Mouse (Mus musculus) liver, postnatal 0 days (tissue): ENCODE measurements at regions not wholly inside any gene's neighbourhood (a gene's known extent, or its start where the extent isn't known, plus 50 kb on each side); places are given as distances from the start of the nearest gene placed in this dataset.

ENCODE experiments used
- ATAC-seq: fragments of 200-750 bp; cut with Nextera tagmentation; 2 replicates; pipeline ENCODE4 v1.8.0; 2017; ENCODE audit warnings: mild to moderate bottlenecking, moderate library complexity
- DNase-seq: peaks from one replicate; pipeline ENCODE4 v3.0.0-alpha.2; 2016
- H3K27ac ChIP-seq: fragments of 300-500 bp; sonication (generic); 2 replicates; pipeline ENCODE4 v1.5.1; 2014; ENCODE audit warnings: antibody characterized with exemption, moderate library complexity, mild to moderate bottlenecking, low read depth
- H3K27me3 ChIP-seq: fragments of 300-500 bp; sonication (generic); 2 replicates; pipeline ENCODE4 v1.6.1; 2014; ENCODE audit warnings: low read length, control low read depth, mixed read lengths; ENCODE audit not compliant: insufficient read depth
- H3K36me3 ChIP-seq: fragments of 300-500 bp; sonication (generic); replicated peaks from 2 replicates; pipeline ENCODE4 v1.6.1; 2014; ENCODE audit warnings: mild to moderate bottlenecking, control low read depth, low read length, moderate library complexity, mixed read lengths; ENCODE audit not compliant: insufficient read depth
- H3K4me1 ChIP-seq: fragments of 300-500 bp; sonication (generic); 2 replicates; pipeline ENCODE4 v1.6.1; 2014; ENCODE audit warnings: antibody characterized with exemption, mild to moderate bottlenecking, control low read depth; ENCODE audit not compliant: insufficient read depth
- H3K4me2 ChIP-seq: fragments of 300-500 bp; sonication (generic); 2 replicates; pipeline ENCODE4 v1.6.1; 2014; ENCODE audit warnings: low read depth, mild to moderate bottlenecking, low read length, moderate library complexity, mixed read lengths
- H3K4me3 ChIP-seq: fragments of 300-500 bp; sonication (generic); 2 replicates; pipeline ENCODE4 v1.5.1; 2014; ENCODE audit warnings: low read depth, low read length
- H3K9ac ChIP-seq: fragments of 300-500 bp; sonication (generic); replicated peaks from 2 replicates; pipeline ENCODE4 v1.6.1; 2014; ENCODE audit warnings: mild to moderate bottlenecking, moderate library complexity
- H3K9me3 ChIP-seq: fragments of 300-500 bp; sonication (generic); 2 replicates; pipeline ENCODE4 v1.6.1; 2016; ENCODE audit warnings: mild to moderate bottlenecking, control low read depth, low read length, mixed read lengths
- CTCF ChIP-seq: sonication (generic); IDR thresholded peaks from 2 replicates; pipeline ENCODE4 v1.5.1; 2016; ENCODE audit warnings: antibody characterized with exemption, low read depth
- EP300 ChIP-seq: IDR thresholded peaks from 2 replicates; pipeline ENCODE4 v1.6.1; 2016; ENCODE audit warnings: antibody characterized with exemption, low read depth, mild to moderate bottlenecking
- WGBS: fragments of 180-500 bp; shearing (Covaris S2); extraction: QIAGEN DNeasy Blood & Tissue Kit; methylation state at CpG from one replicate; pipeline ENCODE4 v1.1.7; 2014; ENCODE audit not compliant: insufficient replicate concordance; 5-methylcytosine and 5-hydroxymethylcytosine counted together

GRCm38 (mm10) chr3:153790883-153791609 is 53.0 kb upstream of the Asb17 start:
- peak overlapping the region; percentile 51 for H3K4me2 ChIP-seq
- H3K9ac ChIP-seq = peak overlapping the region; percentile 27; the same call in 1 of the 2 replicates

DNA sequence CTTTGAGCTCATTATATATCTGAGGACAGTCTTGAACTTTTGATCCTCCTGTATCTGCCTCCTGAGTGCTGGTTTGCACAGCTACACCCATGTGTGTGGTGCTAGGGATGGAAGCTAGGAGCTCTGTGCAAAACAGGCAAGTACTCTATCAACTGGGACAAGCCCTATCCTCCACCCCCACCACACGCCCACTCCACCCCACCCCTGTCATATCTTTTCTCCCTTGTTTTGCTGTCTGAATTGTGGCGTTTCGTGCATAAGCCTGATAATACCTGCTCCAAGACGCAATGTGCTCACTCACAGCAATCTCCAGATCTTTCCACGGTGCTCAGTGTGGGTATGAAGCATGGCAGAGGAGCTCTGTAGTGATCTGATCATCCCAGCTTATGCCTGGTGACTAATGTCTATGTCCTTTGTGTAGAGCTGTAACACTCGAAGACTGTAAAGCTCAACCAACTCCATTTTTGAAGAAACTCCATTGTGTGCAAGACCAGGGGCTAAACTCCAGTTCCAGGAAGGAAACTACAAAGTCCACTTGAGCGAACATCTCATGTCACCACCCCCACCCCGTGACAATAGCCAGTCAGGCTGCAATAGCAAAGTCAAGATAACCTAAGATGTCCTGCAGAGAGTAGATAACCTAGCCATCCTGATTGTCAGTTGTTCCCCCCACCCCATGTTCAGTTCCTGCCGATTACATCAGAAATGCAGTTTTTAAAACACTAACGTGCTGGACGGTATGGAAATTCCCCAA is 52.2 kb upstream of the Asb17 start:
- peak overlapping the region; percentile 51 for H3K4me2 ChIP-seq
- H3K9ac ChIP-seq = peak overlapping the region; percentile 27; the same call in 1 of the 2 replicates

More at GRCm38 (mm10) chr3:153790883-153791609, 53.0 kb upstream of the Asb17 start:
- WGBS = 29% methylated on average over 9 of the region's 9 CpGs
- Histone ChIP-seq H3K4me1 (peaks cover 23% of the 10 kb centered on the region), H3K27me3 (no peaks in the 10 kb centered on the region), H3K27ac (peak overlapping the region; percentile 77), H3K4me3 (peak overlapping the region; percentile 6; the same call in 1 of the 2 replicates), H3K36me3 (no peaks in the 10 kb centered on the region), H3K9me3 (no peaks in the 10 kb centered on the region)
- TF ChIP-seq EP300 (no peak), CTCF (no peak)
- DNase-seq (no peak), ATAC-seq (peak; percentile 37)

DNA sequence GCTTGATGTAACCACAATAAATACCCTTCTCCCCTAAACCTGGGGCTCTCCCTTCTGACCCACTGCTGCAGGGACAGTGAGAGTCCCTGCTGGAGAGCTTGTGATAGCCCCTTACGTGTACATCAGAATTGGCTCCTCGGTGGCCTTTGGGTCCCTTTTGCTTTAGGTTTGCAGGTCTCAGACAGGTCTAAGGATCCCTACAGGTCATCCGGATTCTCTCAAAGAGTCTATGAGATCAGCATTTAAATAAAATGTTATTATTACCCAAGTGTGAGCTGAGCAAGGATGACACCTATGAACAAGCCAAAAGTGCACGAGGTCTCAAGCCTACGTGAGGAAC is 51.7 kb upstream of the Asb17 start:
- DNase-seq (no peak), ATAC-seq (no peak)
- Histone ChIP-seq H3K27me3 (no peaks in the 10 kb centered on the region), H3K4me1 (peaks cover 23% of the 10 kb centered on the region), H3K9me3 (no peaks in the 10 kb centered on the region), H3K36me3 (no peaks in the 10 kb centered on the region), H3K4me3 (no peak overlapping the region), H3K9ac (no peak overlapping the region), H3K27ac (peak overlapping the region; percentile 77), H3K4me2 (peak overlapping the region; percentile 51; the same call in 1 of the 2 replicates)
- TF ChIP-seq CTCF (0 out of 2 replicates have a peak, but pooled peaks have one; percentile 0), EP300 (no peak)
- 53% methylated on average over 5 of the region's 5 CpGs for WGBS

More for the DNA sequence above, 52.2 kb upstream of the Asb17 start:
- peak; percentile 68 for DNase-seq
- Histone ChIP-seq H3K9me3 (no peaks in the 10 kb centered on the region), H3K27ac (peak overlapping the region; percentile 77), H3K4me1 (peaks cover 23% of the 10 kb centered on the region), H3K36me3 (no peaks in the 10 kb centered on the region), H3K27me3 (no peaks in the 10 kb centered on the region), H3K4me3 (peak overlapping the region; percentile 6; the same call in 1 of the 2 replicates)
- WGBS = 36% methylated on average over 11 of the region's 11 CpGs
- TF ChIP-seq EP300 = peak; percentile 92
- 0 out of 2 replicates have a peak, but pooled peaks have one; percentile 1 for TF ChIP-seq CTCF
- ATAC-seq = peak; percentile 93
